Mouse (Mus musculus) bone marrow, adult 2 months (tissue): ENCODE measurements around the gene Glp2r. TPM values are rescaled to one million over a fixed set of nuclear protein-coding genes. Genes with fewer than 3 reads are reported as not detected.

ENCODE experiments used
- H3K27ac ChIP-seq: fragments of 200-500 bp; 2 replicates; pipeline ENCODE4 v1.5.1; 2012; ENCODE audit warnings: low read depth, mild to moderate bottlenecking, control low read depth, inconsistent platforms, low read length; ENCODE audit not compliant: control insufficient read depth, poor library complexity, insufficient read depth
- H3K4me1 ChIP-seq: fragments of 200-500 bp; 2 replicates; pipeline ENCODE4 v1.6.1; 2011; ENCODE audit warnings: low read length; ENCODE audit not compliant: control insufficient read depth, insufficient read depth
- H3K4me3 ChIP-seq: fragments of 200-500 bp; replicated peaks from 2 replicates; pipeline ENCODE3; 2011; ENCODE audit warnings: mild to moderate bottlenecking, low read depth, low read length, control low read depth; ENCODE audit not compliant: control insufficient read depth
- CTCF ChIP-seq: fragments of 200-500 bp; IDR thresholded peaks from 2 replicates; pipeline ENCODE4 v1.5.1; 2011; ENCODE audit warnings: low read length, control low read depth; ENCODE audit not compliant: control insufficient read depth, insufficient read depth
- POLR2A ChIP-seq: fragments of 200-500 bp; IDR thresholded peaks from 2 replicates; pipeline ENCODE4 v1.6.1; 2011; ENCODE audit warnings: low read depth, mild to moderate bottlenecking, control low read depth, low read length, borderline replicate concordance; ENCODE audit not compliant: control insufficient read depth
- WGBS: fragments of 180-500 bp; shearing (Covaris S2); methylation state at CpG from one replicate; pipeline ENCODE4 v1.1.7; 2018; 5-methylcytosine and 5-hydroxymethylcytosine counted together
- polyA plus RNA-seq: library from polyadenylated mRNA; stranded (reverse); fragments of >200 nt; gene quantifications from 2 replicates; pipeline ENCODE4 v1.2.4, GENCODE M21; 2011; ENCODE audit warnings: low replicate concordance; ENCODE audit not compliant: missing spikeins, insufficient read depth, insufficient read length

Glp2r gene
- polyA plus RNA-seq, 1 experiment, result not detected

- whole genome bisulfite sequencing, result 88% methylated on average over 2 of the region's 2 CpGs
- Histone ChIP-seq H3K4me3 (no peak overlapping the region), H3K4me1 (no peaks in the 10 kb centered on the region; the same call in 1 of the 2 replicates), H3K27ac (no peak overlapping the region)
- TF ChIP-seq CTCF, result no peak
- no peak for TF ChIP-seq POLR2A
Measured at GRCm38 (mm10) chr11:67628522-67628921, 142.4 kb downstream of the Glp2r start.

GRCm38 (mm10) chr11:67627179-67627578 lies 143.8 kb downstream of the Glp2r start:
- TF ChIP-seq POLR2A (no peak), CTCF (no peak)
- no peaks in the 10 kb centered on the region for H3K4me1 ChIP-seq
- WGBS, result 79% methylated on average over 7 of the region's 7 CpGs
- no peak overlapping the region for H3K27ac ChIP-seq
- H3K4me3 ChIP-seq, result no peak overlapping the region

GRCm38 (mm10) chr11:67622340-67622739 lies 148.6 kb downstream of the Glp2r start:
- H3K27ac ChIP-seq, result no peak overlapping the region
- TF ChIP-seq CTCF, result no peak
- TF ChIP-seq POLR2A, result no peak
- 82% methylated on average over 7 of the region's 7 CpGs for whole genome bisulfite sequencing

GRCm38 (mm10) chr11:67616557-67617239 lies 154.3 kb downstream of the Glp2r start:
- H3K27ac ChIP-seq, result no peak overlapping the region
- WGBS, result 86% methylated on average over 13 of the region's 13 CpGs
- no peak for TF ChIP-seq POLR2A
- no peaks in the 10 kb centered on the region for H3K4me1 ChIP-seq
- H3K4me3 ChIP-seq, result no peak overlapping the region

More at GRCm38 (mm10) chr11:67622340-67622739, 148.6 kb downstream of the Glp2r start:
- Histone ChIP-seq H3K4me1 (no peaks in the 10 kb centered on the region), H3K4me3 (no peak overlapping the region)

- TF ChIP-seq CTCF (no peak), POLR2A (no peak)
- H3K4me3 ChIP-seq, result no peak overlapping the region
- H3K27ac ChIP-seq, result no peak overlapping the region
- H3K4me1 ChIP-seq, result peaks cover 3% of the 10 kb centered on the region; the same call in 1 of the 2 replicates
- 83% methylated on average over 9 of the region's 9 CpGs for WGBS
Measured at GRCm38 (mm10) chr11:67612158-67612839, 158.7 kb downstream of the Glp2r start.

Other genes starting within 250 kb of the Glp2r start
- gene Rcvrn, start 75.8 kb downstream of the Glp2r start, polyA plus RNA-seq, result not detected in 2 replicates
- not detected in 2 replicates for gene Gsg1l2, start 3.5 kb upstream of the Glp2r start, polyA plus RNA-seq
- gene Dhrs7c, start 27.0 kb upstream of the Glp2r start, polyA plus RNA-seq, result not detected in 2 replicates
- not detected in 2 replicates for gene Usp43, start 151.0 kb upstream of the Glp2r start, polyA plus RNA-seq
- gene Cfap52, start 194.5 kb upstream of the Glp2r start, polyA plus RNA-seq, result not detected in 2 replicates
- gene Stx8, start 195.0 kb upstream of the Glp2r start, polyA plus RNA-seq, result 13.0 and 20.1 TPM in 2 replicates